Comparison of ENCODE assay signal across 14 mouse cellular contexts in genomic region chr15:97455672-97456071, GRCm38 (mm10).
DNase-seq lines count a peak whose midpoint lies in the region; ATAC-seq lines count a peak whose summit lies in the region.
"Had no signal": no experiment of that assay in that cellular context is flagged by ENCODE, and none has a peak within 500 bp of the region (broad histone marks: within the 10 kb centered on the region; RNA-seq: fewer than 3 reads in every experiment).

No protein-coding gene starts in this region.

- H3K36me3 ChIP-seq in liver, embryonic 16.5 days (ENCODE audit: control insufficient read depth, insufficient read depth), result no peaks in the 10 kb centered on the region
- H3K36me3 ChIP-seq in liver, embryonic 11.5 days (ENCODE audit: control insufficient read depth, insufficient read depth, low read length), result no peaks in the 10 kb centered on the region
- H3K36me3 ChIP-seq in neural tube, embryonic 15.5 days, result no peaks in the 10 kb centered on the region
- H3K36me3 ChIP-seq: embryonic facial prominence, embryonic 13.5 days; liver, embryonic 13.5 days; midbrain, embryonic 12.5 days had no signal

- WGBS in liver, embryonic 16.5 days (ENCODE audit: insufficient replicate concordance), result 13% methylated on average over 5 of the region's 5 CpGs
- 37% methylated on average over 5 of the region's 5 CpGs for WGBS in liver, embryonic 11.5 days
- WGBS in neural tube, embryonic 15.5 days, result 70% methylated on average over 5 of the region's 5 CpGs

- DNase-seq in liver, embryonic 11.5 days (ENCODE audit: low spot score), result no peak
- peak; percentile 29 to 46 for DNase-seq in CD8-positive naive resting alpha-beta T cell, adult 2 months (ENCODE audit: low read depth in 2 of 2, low spot score in 2 of 2)
- peak; percentile 34 to 53 for DNase-seq in heart, adult 9 months (ENCODE audit: low spot score in 2 of 2)
- no peak for DNase-seq in gastrocnemius, postnatal 10 days
- no peak for DNase-seq in Muller cell, postnatal 12 days (ENCODE audit: inconsistent ontology term)
- DNase-seq: adrenal gland, postnatal 10 days; cerebellum, adult 18-20 months; kidney, adult 8-10 months; liver, embryonic 13.5 days had no signal

- no peaks in the 10 kb centered on the region; the same call in 1 of the 2 replicates for H3K4me1 ChIP-seq in liver, embryonic 16.5 days (ENCODE audit: control insufficient read depth, low read depth, low read length)
- no peaks in the 10 kb centered on the region for H3K4me1 ChIP-seq in liver, embryonic 11.5 days (replicated peaks; ENCODE audit: control insufficient read depth, insufficient read depth, low read length)
- H3K4me1 ChIP-seq in neural tube, embryonic 15.5 days, result peaks cover 4% of the 10 kb centered on the region; the same call in 1 of the 2 replicates

- no peak overlapping the region for H3K4me3 ChIP-seq in liver, embryonic 16.5 days (ENCODE audit: low read depth, low read length)
- H3K4me3 ChIP-seq in liver, embryonic 11.5 days (ENCODE audit: low read depth, low read length), result no peak overlapping the region
- H3K4me3 ChIP-seq in neural tube, embryonic 15.5 days (replicated peaks), result no peak overlapping the region
- H3K4me3 ChIP-seq: embryonic facial prominence, embryonic 13.5 days; liver, embryonic 13.5 days; midbrain, embryonic 12.5 days had no signal

- no peaks in the 10 kb centered on the region; the same call in 1 of the 2 replicates for H3K27me3 ChIP-seq in liver, embryonic 16.5 days (ENCODE audit: control insufficient read depth, insufficient read depth, low read depth, low read length)
- H3K27me3 ChIP-seq in liver, embryonic 11.5 days (replicated peaks; ENCODE audit: control insufficient read depth, insufficient read depth, low read length), result no peaks in the 10 kb centered on the region
- H3K27me3 ChIP-seq in neural tube, embryonic 15.5 days (replicated peaks), result no peaks in the 10 kb centered on the region
- H3K27me3 ChIP-seq: liver, embryonic 13.5 days; midbrain, embryonic 12.5 days had no signal

- H3K9ac ChIP-seq in liver, embryonic 16.5 days (ENCODE audit: low read depth, low read length), result no peak overlapping the region
- no peak overlapping the region for H3K9ac ChIP-seq in liver, embryonic 11.5 days (ENCODE audit: low read depth, low read length)
- H3K9ac ChIP-seq in neural tube, embryonic 15.5 days (replicated peaks), result no peak overlapping the region
- H3K9ac ChIP-seq: embryonic facial prominence, embryonic 13.5 days; liver, embryonic 13.5 days; midbrain, embryonic 12.5 days had no signal

- no peak overlapping the region for H3K4me2 ChIP-seq in liver, embryonic 16.5 days (ENCODE audit: low read depth, low read length)
- no peak overlapping the region for H3K4me2 ChIP-seq in liver, embryonic 11.5 days
- H3K4me2 ChIP-seq in neural tube, embryonic 15.5 days, result no peak overlapping the region
- H3K4me2 ChIP-seq: embryonic facial prominence, embryonic 13.5 days; liver, embryonic 13.5 days; midbrain, embryonic 12.5 days had no signal

- no peak for ATAC-seq in liver, embryonic 16.5 days (ENCODE audit: low read depth)
- ATAC-seq in liver, embryonic 11.5 days (replicated peaks; ENCODE audit: low FRiP score), result no peak
- 0 out of 2 replicates have a peak, but pooled peaks have one; percentile 43 for ATAC-seq in megakaryocyte-erythroid progenitor cell, adult 5-6 weeks (replicated peaks; ENCODE audit: low FRiP score, low TSS enrichment, poor library complexity, severe bottlenecking)
- ATAC-seq in neural tube, embryonic 15.5 days (ENCODE audit: low FRiP score), result no peak

- H3K9me3 ChIP-seq in liver, embryonic 16.5 days (replicated peaks; ENCODE audit: control insufficient read depth, low read length), result no peaks in the 10 kb centered on the region
- H3K9me3 ChIP-seq in liver, embryonic 11.5 days (ENCODE audit: control insufficient read depth, low read length), result no peaks in the 10 kb centered on the region
- no peaks in the 10 kb centered on the region for H3K9me3 ChIP-seq in neural tube, embryonic 15.5 days (replicated peaks)
- H3K9me3 ChIP-seq: embryonic facial prominence, embryonic 13.5 days; liver, embryonic 13.5 days; midbrain, embryonic 12.5 days had no signal

- H3K27ac ChIP-seq in liver, embryonic 16.5 days (ENCODE audit: low read length), result 0 out of 2 replicates have a peak overlapping the region, but pooled peaks have one; percentile 24
- no peak overlapping the region for H3K27ac ChIP-seq in liver, embryonic 11.5 days (ENCODE audit: low read depth, low read length)
- no peak overlapping the region for H3K27ac ChIP-seq in neural tube, embryonic 15.5 days (replicated peaks)
- H3K27ac ChIP-seq: embryonic facial prominence, embryonic 13.5 days; liver, embryonic 13.5 days; midbrain, embryonic 12.5 days had no signal

Comparison
In these comparisons a context has a peak if more than half of its experiments do, and no peak if none do; other contexts are left out.
1. DNase-seq: peak in CD8-positive naive resting alpha-beta T cell, adult 2 months (2 of 2) and heart, adult 9 months (2 of 2); none in liver, embryonic 11.5 days (single experiment), gastrocnemius, postnatal 10 days (single experiment) and Muller cell, postnatal 12 days (single experiment).